Mouse (Mus musculus): ENCODE measurements around the gene Irs1. TPM values are rescaled to one million over a fixed set of nuclear protein-coding genes. Genes with fewer than 3 reads are reported as not detected.

The Irs1 gene
- total RNA-seq, 2 experiments from 2014 or later = 16.1 to 16.3 TPM

DNA sequence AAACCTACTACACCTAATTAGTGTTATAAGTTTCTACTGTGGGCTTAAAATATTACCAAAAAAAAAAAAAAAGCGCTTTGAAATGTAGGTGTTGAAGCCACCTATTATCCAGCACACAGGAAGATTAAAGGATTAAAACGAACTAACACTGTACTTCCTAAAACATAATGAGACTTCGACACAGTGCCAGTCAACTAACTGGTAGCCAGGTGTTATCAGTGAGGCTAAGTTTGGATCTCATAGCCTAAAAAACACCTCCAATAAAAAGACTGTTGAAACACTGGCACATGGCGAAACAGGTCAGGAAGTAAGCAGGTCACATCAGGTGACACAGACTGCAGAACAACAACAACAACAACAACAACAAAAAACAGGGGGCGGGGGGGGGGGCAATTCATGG, 29.6 kb downstream of the Irs1 start:
- intact Hi-C loops (cut with DNase I) = no loop called here
- DNase-seq (ENCODE audit: low spot score in 2 of 2) = no peak

DNA sequence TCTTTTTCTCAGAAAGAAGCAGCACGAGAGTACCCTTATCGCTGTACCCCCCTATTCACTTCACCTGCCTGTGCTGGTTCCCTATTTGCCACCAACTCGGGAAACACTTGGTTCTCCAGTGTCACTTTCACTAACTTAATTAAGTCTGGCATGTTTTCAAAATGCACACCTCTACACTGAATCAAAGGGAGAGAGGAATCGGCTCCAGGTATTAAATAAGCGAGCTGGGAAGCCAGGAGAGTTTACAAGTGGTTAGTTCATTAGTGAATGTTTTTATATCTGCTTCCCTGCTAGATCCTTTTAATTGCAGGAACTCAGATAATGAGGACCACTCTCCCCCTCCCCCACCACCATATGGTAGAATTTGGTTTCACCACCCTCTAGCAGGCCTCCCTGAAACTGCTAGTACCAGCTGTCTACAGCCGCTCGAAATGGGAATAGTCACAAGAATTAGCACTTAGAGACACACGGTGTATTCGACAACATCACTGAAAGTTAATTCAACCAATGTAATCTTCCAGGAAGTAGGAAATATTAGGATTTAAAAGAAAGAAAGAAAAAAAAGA, 30.1 kb downstream of the Irs1 start:
- no peak for DNase-seq (ENCODE audit: low spot score in 2 of 2)
- intact Hi-C loops (cut with DNase I) = no loop called here

DNA sequence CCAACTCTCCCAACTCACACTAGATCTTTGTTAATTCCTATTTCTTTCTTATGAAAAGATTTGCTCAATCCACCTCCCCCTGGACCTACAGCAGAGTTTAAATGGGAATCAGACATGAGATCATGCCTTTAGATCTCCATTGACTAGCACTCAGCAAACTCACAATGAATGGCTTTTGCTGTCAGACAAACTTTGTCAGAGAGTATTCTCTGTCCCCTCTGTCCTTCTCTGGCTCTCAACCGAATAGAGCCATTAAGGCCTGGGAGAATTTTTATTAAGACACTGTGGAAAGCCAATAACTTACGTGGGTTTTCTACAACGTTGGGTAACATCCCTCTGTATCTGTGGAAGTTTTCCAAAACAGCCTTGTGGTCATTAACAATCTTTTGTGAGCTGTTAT, 31.2 kb downstream of the Irs1 start:
- intact Hi-C loops (cut with DNase I) = no loop called here
- no peak for DNase-seq (ENCODE audit: low spot score in 2 of 2)

DNA sequence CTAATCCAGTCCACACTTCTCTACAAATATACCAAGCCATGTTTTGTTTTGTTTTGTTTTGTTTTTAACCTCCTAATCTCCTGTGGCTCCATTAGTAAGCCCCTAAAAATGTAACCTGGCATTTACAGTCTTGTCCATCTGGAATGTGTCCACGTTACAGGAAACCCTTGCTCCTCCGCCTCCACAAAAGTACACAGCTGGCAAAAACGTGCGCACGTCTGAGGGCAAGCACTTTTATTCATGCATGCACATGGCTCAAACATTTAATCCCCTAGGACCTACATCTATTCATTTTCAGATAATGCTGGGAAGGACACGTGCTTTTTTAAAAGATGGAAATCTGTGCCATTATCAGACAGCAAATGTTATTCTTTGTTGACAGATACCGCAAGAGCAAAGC, 32.9 kb downstream of the Irs1 start:
- no peak for DNase-seq (ENCODE audit: low spot score in 2 of 2)
- intact Hi-C loops (cut with DNase I) = no loop called here

DNA sequence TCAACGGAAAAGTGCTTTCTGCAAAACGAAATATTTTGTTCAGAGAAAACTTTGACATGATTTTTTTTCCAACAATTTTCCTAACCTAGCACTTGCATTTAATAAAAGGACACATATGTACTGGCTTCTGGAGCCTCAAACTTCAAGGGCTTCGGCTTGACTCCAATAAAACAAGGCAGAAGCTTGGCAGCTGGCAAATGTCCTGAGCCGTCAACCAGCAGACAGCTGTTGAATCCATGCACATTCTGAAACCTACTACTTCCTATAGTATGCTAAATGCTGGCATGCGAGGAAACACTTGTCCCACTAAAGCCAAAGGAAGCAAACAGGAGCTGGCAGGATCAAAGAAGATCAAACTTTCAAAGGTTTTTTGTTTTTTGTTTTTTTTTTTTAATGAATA, 33.8 kb downstream of the Irs1 start:
- no peak for DNase-seq (ENCODE audit: low spot score in 2 of 2)
- intact Hi-C loops (cut with DNase I) = no loop called here

DNA sequence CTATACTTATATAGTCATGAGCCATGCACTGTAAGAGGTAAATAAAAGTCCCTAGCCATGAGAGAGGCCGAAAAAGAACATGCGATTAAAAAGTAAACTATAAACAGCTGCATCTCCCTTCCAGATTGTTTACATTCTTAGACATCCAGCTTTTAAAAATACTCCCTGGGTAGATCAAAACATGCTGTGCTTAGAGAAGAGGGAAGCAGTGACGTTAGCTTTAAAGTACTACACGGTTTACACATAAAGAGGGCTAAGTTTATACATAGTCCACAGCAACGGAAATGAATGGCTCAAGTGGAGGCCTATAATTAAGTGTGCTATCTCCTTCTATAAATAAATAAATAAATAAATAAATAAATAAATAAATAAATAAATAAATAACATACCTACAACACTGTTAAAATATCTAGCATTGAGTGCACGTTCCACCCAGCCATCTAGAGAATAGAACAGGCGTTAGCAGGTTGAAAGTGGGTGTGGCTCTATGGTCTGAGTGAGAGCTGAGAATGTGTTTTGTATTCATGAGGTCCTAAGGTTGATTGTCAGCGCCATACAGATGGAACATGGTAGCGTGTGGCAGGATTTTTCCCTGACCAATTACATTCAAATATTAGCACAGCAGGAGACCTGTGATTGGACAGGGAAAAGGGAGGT, 37.3 kb downstream of the Irs1 start:
- no peak for DNase-seq (ENCODE audit: low spot score in 2 of 2)
- intact Hi-C loops (cut with DNase I) = no loop called here

DNA sequence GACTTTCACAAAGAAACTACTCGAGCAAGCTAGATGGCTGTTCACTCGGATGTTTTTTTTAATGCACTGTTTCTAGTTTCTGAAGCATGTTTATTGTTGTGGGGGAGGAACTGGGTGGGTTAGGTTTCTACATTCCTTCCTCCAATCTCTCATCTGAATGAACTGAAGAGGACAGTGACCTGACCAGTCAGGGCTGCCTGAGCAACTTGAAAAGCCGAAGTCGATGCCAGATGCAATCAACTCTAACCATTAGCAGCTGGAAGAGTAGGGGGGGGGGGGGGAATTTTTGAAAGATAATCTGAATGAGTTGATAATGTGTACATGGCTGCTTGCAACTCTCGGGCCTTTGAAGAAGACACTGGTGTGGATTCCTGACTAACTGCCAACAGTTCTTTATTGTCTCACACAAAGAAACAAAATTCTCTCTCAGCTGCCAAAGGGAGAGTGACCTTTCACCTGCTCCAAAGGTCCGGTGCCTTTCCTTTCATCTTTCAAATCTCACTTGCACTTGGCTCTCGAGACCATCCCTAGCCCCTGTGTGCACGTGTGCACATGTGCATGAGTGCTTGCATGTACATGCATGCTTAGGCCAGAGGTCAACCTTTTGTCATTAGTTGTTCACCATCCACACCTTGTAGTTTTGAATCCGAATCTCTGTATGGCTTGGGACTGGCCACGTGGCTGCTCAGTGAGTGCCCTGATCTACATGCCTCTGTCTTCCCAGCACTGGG, 43.8 kb downstream of the Irs1 start:
- intact Hi-C loops (cut with DNase I) = no loop called here
- DNase-seq (ENCODE audit: low spot score in 2 of 2) = no peak

DNA sequence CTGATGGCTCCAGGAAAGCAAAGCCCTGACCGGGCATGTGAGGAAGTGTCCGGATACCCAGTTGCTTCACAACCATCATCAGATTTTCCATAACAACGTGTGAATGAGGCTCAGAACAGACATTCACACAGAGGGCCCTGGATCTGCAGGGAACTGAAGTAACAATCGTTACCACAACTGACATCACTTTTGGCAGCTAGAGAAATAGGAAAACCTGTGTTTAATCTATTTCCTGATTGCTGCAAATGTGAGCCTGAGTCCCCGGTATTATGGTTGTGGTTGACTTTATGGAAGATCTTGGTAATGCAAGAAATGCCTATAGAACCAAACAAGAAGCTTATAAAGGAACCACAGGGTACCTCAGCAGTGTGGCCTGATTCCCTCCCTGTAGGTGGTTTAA, 46.2 kb downstream of the Irs1 start:
- intact Hi-C loops (cut with DNase I) = no loop called here
- DNase-seq (ENCODE audit: low spot score in 2 of 2) = no peak

DNA sequence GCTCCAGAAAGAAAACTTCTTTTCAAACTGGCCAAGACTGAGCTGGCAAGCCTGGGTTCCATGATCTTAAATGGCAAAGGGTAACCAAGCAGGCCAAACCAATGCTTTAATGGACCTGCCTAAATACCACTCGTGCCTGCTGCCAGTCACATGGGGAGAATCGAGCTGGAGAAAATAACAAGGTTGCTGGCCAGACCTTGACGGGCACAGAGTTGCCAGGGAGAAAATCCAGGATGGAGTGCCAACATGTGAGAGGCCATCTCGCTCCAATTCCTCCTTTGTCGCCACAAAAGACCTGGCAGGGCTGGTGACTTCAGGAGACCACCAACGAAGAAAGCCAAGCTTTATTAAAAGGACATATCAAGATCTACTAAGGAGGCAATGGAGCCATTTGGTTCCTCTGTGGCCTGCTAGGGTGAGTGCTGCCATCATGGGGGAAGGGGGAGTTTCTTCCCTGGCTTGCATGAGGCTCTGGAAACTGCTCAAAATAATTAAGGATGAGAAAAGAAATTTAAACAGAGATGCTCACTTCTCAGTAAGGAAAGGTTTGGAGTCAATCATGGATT, 47.9 kb downstream of the Irs1 start:
- no peak for DNase-seq (ENCODE audit: low spot score in 2 of 2)
- intact Hi-C loops (cut with DNase I) = no loop called here

DNA sequence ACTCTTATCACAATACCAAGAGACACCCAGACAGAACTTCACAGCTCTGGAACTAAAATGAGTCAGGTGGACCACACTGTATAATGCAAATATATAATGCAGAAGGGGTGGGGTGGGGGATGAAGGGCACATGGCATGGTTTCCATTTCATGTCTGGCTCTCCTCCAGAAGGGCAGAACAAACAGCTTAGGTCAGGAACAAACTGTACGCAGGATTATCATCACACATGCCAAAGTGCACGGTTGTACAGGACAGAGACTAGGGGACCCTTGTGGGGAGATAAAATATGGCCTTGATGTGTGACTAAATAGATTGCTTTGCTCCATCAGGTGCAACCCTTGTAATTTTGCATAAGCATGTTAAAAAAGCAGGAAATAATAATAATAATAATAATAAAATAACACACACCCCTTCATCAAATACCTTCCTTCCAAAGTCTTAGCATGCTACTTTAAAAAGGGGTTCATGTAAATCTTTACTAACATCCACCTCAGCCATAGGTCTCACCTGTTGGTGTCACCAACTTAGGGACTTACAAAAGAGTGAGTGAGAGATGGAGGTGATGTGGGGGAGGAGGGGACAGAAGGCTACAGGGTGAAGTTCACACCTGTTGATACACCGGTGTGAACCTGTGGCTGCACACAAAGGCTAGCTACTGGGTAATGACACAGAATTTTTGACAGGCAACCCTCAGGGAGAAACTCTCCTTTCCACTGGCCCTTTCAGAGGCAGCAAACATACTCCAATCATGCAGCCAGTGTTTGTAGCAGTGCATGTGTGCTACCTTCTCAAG, 51.6 kb downstream of the Irs1 start:
- no peak for DNase-seq (ENCODE audit: low spot score in 2 of 2)
- intact Hi-C loops (cut with DNase I) = no loop called here

DNA sequence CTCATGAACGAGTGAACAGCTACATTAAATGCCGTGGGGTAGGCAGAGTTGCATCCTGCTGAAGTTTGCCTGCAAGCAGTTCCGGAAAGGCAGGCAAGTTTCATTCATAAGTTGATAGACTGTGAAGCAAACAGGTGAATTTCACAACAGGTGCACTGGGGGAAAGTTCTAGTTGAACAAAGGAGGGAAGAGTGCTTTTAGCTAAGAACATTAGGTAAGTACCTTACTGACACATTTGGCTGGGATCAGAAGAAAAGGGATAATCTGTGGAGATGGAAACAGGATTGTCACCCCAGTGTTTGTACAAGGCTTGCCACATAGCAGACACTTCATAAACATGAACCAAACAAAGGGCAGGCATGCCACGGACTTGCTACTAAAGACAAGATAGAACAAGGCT, 53.0 kb downstream of the Irs1 start:
- intact Hi-C loops (cut with DNase I) = no loop called here
- no peak for DNase-seq (ENCODE audit: low spot score in 2 of 2)

DNA sequence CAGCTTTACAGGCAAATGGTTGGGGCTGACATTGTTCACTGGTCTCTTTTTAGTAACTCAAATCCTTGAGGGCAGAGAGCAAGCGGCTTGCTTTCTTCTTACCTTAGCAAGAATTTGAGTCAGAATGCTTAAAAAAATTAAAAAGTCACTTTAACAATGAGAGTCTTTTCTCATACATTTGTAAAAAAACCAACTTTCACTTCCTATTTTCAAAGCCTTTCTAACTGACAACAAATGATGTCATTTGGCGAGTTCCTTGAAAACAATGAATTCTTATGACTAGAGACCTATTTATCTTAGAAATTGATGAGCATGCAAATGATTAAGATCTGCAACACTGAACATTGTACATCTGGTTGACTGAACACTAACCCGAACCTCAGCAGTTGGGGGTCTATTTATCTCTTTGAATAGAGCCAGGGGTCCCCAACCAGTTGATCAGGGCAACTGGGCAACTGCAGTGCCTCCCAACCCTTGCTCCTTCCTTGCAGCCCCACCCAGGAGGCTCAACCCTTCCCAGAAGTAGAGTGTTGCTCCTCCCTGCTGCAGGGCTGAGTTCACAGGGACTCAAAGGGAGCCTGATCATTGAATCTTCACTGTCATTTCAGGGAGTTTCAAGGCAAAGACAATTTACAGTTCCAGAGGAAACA, 55.6 kb downstream of the Irs1 start:
- no peak for DNase-seq (ENCODE audit: low spot score in 2 of 2)

DNA sequence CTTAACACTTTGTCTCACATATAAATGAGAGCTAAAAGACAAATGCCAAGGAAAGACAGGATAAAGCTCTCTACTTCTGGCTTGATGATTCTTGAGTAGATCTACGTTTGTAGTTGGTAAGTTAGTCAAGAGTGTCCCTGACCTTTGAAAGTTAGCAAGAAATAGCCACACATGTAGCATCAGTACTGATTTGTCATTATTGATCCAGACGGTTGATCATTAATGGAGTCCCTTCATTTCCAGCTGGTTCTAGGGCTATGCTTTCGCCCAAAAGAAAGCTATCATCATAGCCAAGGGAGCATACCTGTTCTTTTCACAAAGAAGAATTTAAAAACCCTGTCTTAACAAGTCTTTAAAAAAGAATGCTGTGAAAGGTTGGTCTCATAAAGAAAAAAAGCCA, 56.6 kb downstream of the Irs1 start:
- intact Hi-C loops (cut with DNase I) = no loop called here
- no peak for DNase-seq (ENCODE audit: low spot score in 2 of 2)

More for the DNA sequence above, 55.6 kb downstream of the Irs1 start:
- intact Hi-C loops (cut with DNase I) = no loop called here

DNA sequence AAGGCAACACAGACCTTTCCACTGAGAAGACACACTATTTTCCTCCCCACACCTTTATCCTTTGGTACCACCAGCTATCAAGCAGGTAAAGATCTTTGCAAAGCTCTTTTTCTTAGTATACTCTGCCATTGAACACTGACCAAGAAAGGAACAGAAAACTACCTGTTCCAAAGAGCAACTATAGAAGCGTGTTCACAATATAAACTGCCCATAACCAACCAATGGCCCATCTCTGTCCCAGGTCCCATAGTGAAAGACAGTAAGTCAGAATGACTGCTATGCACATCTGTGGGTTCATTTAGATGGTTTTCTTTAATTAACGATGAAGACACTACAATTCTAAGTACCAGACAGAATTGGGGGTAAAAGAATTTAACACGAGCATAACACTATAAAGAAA, 58.4 kb downstream of the Irs1 start, which contains the start of gene Gm9747:
TSS of gene Gm9747 (plus strand) at position 301 of the 400 bp plus-strand sequence.
- DNase-seq (ENCODE audit: low spot score in 2 of 2) = no peak
- intact Hi-C loops (cut with DNase I) = no loop called here

DNA sequence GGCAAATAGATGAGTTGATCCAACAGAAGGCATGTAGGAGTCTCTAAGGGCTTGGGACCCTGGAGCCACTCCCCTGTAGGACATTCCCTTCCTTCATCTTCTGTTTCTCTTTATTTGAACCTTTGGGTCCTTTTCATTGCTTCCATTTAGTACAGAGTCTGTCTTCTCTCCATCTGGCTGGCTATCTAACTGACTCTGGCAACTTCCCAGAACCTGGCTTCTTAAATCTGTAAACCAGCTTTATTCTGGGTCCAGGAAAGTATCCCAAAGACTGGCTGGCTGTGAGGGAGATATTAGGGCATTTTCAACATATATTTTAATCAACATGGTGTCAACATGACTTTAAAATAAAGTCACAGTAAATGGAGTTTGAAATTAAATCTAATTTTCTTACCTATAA, 62.4 kb downstream of the Irs1 start:
- DNase-seq (ENCODE audit: low spot score in 2 of 2) = no peak
- intact Hi-C loops (cut with DNase I) = no loop called here

DNA sequence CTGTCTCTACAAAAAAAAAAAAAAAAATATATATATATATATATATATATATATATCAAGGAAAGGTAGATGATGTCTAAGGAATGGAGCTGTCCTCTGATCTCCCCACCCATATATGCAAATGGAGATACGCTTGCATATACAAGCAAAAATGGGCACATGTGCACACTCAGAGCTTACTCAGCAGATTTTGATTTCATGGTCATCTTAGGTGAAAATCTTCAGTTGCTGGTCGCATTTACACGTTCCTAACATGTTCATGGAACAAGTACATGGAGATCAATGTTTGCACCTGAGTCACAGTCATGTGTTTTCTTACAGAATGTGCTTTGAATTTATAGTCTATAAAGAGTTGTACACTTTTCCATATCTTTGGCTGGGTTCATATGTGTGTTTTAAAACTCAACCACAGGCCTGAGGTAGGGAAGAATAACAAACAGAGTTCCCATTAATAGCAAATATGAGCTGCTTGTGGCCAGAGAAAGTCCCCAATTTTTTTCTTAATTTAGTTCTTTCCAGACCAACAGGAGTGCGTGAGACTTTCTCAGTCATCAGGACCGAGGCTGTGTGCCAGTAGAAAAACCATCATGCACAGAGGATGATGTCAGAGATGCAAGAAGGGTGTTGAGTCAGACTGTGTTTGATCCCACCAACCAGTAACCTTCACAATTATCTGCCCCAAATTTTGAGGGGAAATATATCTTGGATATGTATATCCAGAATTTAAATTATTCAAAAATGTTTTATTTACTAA, 68.0 kb downstream of the Irs1 start:
- DNase-seq (ENCODE audit: low spot score in 2 of 2) = no peak
- intact Hi-C loops (cut with DNase I) = no loop called here

DNA sequence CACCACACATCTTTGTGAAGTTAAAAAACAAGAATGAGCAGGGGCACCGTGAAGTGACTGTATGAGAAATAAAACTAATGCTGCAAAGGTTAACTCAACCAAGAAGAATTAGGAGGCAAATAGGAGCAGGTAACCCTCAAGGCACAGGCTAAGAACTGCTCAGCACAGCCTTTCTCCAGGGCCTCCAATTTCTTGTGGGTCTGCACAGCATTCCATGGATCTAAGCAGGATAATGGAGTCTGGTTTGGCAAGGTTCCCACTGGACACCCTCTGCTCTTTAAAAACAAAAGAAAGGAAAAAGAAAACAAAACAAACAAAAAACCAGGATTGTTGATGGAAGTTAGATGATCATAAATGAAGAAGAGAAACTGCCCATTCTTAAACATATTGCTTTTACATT, 69.8 kb downstream of the Irs1 start:
- no peak for DNase-seq (ENCODE audit: low spot score in 2 of 2)
- intact Hi-C loops (cut with DNase I) = no loop called here

DNA sequence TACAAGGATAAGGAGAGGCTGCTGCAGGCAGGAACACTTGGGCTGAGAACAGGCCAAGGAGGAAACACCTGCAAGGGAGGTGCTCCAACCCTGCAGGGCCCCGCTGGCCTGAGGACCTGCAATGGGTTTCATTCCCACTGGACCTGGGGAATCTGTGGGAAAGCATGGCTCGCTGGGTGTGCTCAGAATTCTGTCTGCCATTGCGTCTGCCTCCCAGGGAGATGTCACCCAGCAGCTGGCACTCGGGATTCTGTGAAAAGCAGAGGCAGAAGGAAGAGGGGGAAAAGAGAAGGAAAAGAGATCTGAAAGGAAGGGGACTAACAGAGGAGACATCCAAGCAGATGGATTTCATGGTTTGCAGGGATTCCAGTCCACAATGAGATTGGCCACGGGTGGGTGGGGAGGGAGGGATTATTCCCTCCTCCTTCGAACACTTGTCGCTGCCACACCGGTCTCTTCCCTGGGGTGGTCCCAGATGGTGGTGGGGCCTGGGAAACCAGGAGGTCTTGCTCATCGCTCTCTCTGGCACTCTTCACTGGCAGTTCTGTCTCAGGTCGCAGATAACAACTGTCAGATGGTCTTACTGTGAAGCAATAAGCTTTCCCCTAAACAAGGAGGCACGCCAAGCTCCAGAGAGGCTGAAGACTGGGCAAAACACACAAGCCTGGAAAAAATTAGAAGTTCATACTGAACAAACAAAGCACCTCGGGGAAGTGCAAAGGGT, 70.4 kb downstream of the Irs1 start:
- no peak for DNase-seq (ENCODE audit: low spot score in 2 of 2)
- intact Hi-C loops (cut with DNase I) = no loop called here

Data from left cerebral cortex, postnatal 36 days (tissue).